Mouse (Mus musculus): ENCODE measurements around the gene Erlin1. TPM values are rescaled to one million over a fixed set of nuclear protein-coding genes. Genes with fewer than 3 reads are reported as not detected.

The Erlin1 gene
- polyA plus RNA-seq, 1 experiment from 2014 or later, result 15.8 TPM

- 32% methylated on average over 7 of the region's 7 CpGs for WGBS
- no peak; the same call in 1 of the 2 replicates for ATAC-seq (ENCODE audit: extremely low read depth, insufficient number of reproducible peaks, low FRiP score, low TSS enrichment)
Measured at GRCm38 (mm10) chr19:43995427-43995826, 74.2 kb downstream of the Erlin1 start.

GRCm38 (mm10) chr19:43992464-43992863, 77.1 kb downstream of the Erlin1 start:
- Histone ChIP-seq H3K9ac (no peak overlapping the region), H3K36me3 (no peaks in the 10 kb centered on the region), H3K27ac (replicated peaks) (no peak overlapping the region; the same call in 1 of the 2 replicates), H3K4me3 (no peak overlapping the region), H3K4me1 (peaks cover 29% of the 10 kb centered on the region), H3K9me3 (no peaks in the 10 kb centered on the region), H3K27me3 (replicated peaks) (no peaks in the 10 kb centered on the region), H3K4me2 (no peak overlapping the region)
- ATAC-seq (ENCODE audit: extremely low read depth, insufficient number of reproducible peaks, low FRiP score, low TSS enrichment), result no peak
- 54% methylated on average over 4 of the region's 4 CpGs for WGBS

More at GRCm38 (mm10) chr19:43995427-43995826, 74.2 kb downstream of the Erlin1 start:
- no peak overlapping the region for H3K9ac ChIP-seq
- H3K4me2 ChIP-seq, result 0 out of 2 replicates have a peak overlapping the region, but pooled peaks have one; percentile 5
- no peaks in the 10 kb centered on the region for H3K9me3 ChIP-seq
- H3K4me3 ChIP-seq, result no peak overlapping the region
- H3K27ac ChIP-seq (replicated peaks), result peak overlapping the region; percentile 36; the same call in 1 of the 2 replicates
- no peaks in the 10 kb centered on the region for H3K36me3 ChIP-seq
- peaks cover 29% of the 10 kb centered on the region for H3K4me1 ChIP-seq
- no peaks in the 10 kb centered on the region; the same call in 1 of the 2 replicates for H3K27me3 ChIP-seq (replicated peaks)

GRCm38 (mm10) chr19:43990362-43990761, 79.2 kb downstream of the Erlin1 start:
- no peak overlapping the region for H3K9ac ChIP-seq
- H3K4me1 ChIP-seq, result peaks cover 24% of the 10 kb centered on the region
- H3K4me2 ChIP-seq, result no peak overlapping the region
- no peaks in the 10 kb centered on the region for H3K9me3 ChIP-seq
- no peaks in the 10 kb centered on the region for H3K36me3 ChIP-seq
- peaks cover 18% of the 10 kb centered on the region for H3K27me3 ChIP-seq (replicated peaks)
- WGBS, result 68% methylated on average over 8 of the region's 8 CpGs
- H3K4me3 ChIP-seq, result no peak overlapping the region
- no peak overlapping the region for H3K27ac ChIP-seq (replicated peaks)
- ATAC-seq (ENCODE audit: extremely low read depth, insufficient number of reproducible peaks, low FRiP score, low TSS enrichment), result no peak

GRCm38 (mm10) chr19:43986069-43986794, 83.4 kb downstream of the Erlin1 start, which contains the start of gene Cpn1:
Gene Cpn1, minus strand, starts transcription at chr19:43986556.
- no peaks in the 10 kb centered on the region for H3K36me3 ChIP-seq
- H3K4me2 ChIP-seq, result peak within 1 kb of the TSS; percentile 59
- H3K27ac ChIP-seq (replicated peaks), result no peak within 1 kb of the TSS
- ATAC-seq (ENCODE audit: extremely low read depth, insufficient number of reproducible peaks, low FRiP score, low TSS enrichment), result no peak
- peak within 1 kb of the TSS; percentile 33; the same call in 1 of the 2 replicates for H3K9ac ChIP-seq
- H3K4me3 ChIP-seq, result peak within 1 kb of the TSS; percentile 18; the same call in 1 of the 2 replicates
- H3K27me3 ChIP-seq (replicated peaks), result peaks cover 31% of the 10 kb centered on the region
- no peaks in the 10 kb centered on the region for H3K9me3 ChIP-seq
- WGBS, result 21% methylated on average over 30 of the region's 30 CpGs
- no peaks in the 10 kb centered on the region for H3K4me1 ChIP-seq

Other genes starting within 250 kb of the Erlin1 start
- 9.9 and 10.5 TPM in 2 replicates for gene Dnmbp, start 129.6 kb downstream of the Erlin1 start, polyA plus RNA-seq (2015; fragmentation: Nextera tagmentation; extraction: Ambion mirVana)
- 1.1 and 2.9 TPM in 2 replicates for gene Cpn1, start 83.2 kb downstream of the Erlin1 start, polyA plus RNA-seq (2015; fragmentation: Nextera tagmentation; extraction: Ambion mirVana)
- 0.15 and 0.47 TPM in 2 replicates for gene Cyp2c23, start 40.6 kb downstream of the Erlin1 start, polyA plus RNA-seq (2015; fragmentation: Nextera tagmentation; extraction: Ambion mirVana)
- gene Chuk, start 37.7 kb upstream of the Erlin1 start, polyA plus RNA-seq (2015; fragmentation: Nextera tagmentation; extraction: Ambion mirVana), result 28.2 and 29.5 TPM in 2 replicates
- gene Cwf19l1, start 66.1 kb upstream of the Erlin1 start, polyA plus RNA-seq (2015; fragmentation: Nextera tagmentation; extraction: Ambion mirVana), result 17.2 TPM in 2 replicates
- gene Bloc1s2, start 76.7 kb upstream of the Erlin1 start, polyA plus RNA-seq (2015; fragmentation: Nextera tagmentation; extraction: Ambion mirVana), result 56.0 and 62.1 TPM in 2 replicates
- 0.04 TPM in 1 of 2 replicates, not detected in the other for gene Pkd2l1, start 122.7 kb upstream of the Erlin1 start, polyA plus RNA-seq (2015; fragmentation: Nextera tagmentation; extraction: Ambion mirVana)
- gene Scd3, start 133.5 kb upstream of the Erlin1 start, polyA plus RNA-seq (2015; fragmentation: Nextera tagmentation; extraction: Ambion mirVana), result 0.29 and 0.39 TPM in 2 replicates
- gene Scd2, start 223.9 kb upstream of the Erlin1 start, polyA plus RNA-seq (2015; fragmentation: Nextera tagmentation; extraction: Ambion mirVana), result 124 and 130 TPM in 2 replicates

All from heart, embryonic 13.5 days (tissue).